Mouse (Mus musculus) right cerebral cortex, postnatal 25 days (tissue): ENCODE data around the gene Prdx5.

Source experiments
- DNase-seq: peaks from one replicate; pipeline ENCODE4 v3.0.0; 2022

The Prdx5 gene

GRCm38 (mm10) chr19:6936299-6936698 is 26.4 kb upstream of the Prdx5 start:
- DNase-seq, result no peak

GRCm38 (mm10) chr19:6934195-6934977 is 24.5 kb upstream of the Prdx5 start, which contains the start of gene Kcnk4:
Gene Kcnk4 (minus strand): TSS chr19:6934515.
- no peak for DNase-seq

- DNase-seq, result peak; percentile 61
Measured at GRCm38 (mm10) chr19:6933436-6934194, 23.7 kb upstream of the Prdx5 start.

GRCm38 (mm10) chr19:6933102-6933435 is 23.2 kb upstream of the Prdx5 start:
- no peak for DNase-seq

GRCm38 (mm10) chr19:6932018-6932417 is 22.1 kb upstream of the Prdx5 start:
- DNase-seq, result no peak

GRCm38 (mm10) chr19:6931002-6931401 is 21.1 kb upstream of the Prdx5 start:
- DNase-seq, result no peak

- no peak for DNase-seq
Measured at GRCm38 (mm10) chr19:6928080-6928479, 18.2 kb upstream of the Prdx5 start.

- no peak for DNase-seq
Measured at GRCm38 (mm10) chr19:6926559-6927255, 16.8 kb upstream of the Prdx5 start.

GRCm38 (mm10) chr19:6925611-6926329 is 15.9 kb upstream of the Prdx5 start:
- no peak for DNase-seq

- DNase-seq, result no peak
Measured at GRCm38 (mm10) chr19:6925307-6925573, 15.3 kb upstream of the Prdx5 start, which contains the start of gene Catsperz. Gene Catsperz (minus strand): TSS chr19:6925380.

GRCm38 (mm10) chr19:6924461-6925306 is 14.8 kb upstream of the Prdx5 start:
- peak; percentile 80 for DNase-seq

- DNase-seq, result no peak
Measured at GRCm38 (mm10) chr19:6922901-6923735, 13.2 kb upstream of the Prdx5 start.

- peak; percentile 100 for DNase-seq
Measured at GRCm38 (mm10) chr19:6921647-6922567, 12.0 kb upstream of the Prdx5 start, which contains the start of gene Esrra. Gene Esrra (minus strand): TSS chr19:6921813.

- no peak for DNase-seq
Measured at GRCm38 (mm10) chr19:6920741-6921636, 11.1 kb upstream of the Prdx5 start.

- no peak for DNase-seq
Measured at GRCm38 (mm10) chr19:6919876-6920740, 10.2 kb upstream of the Prdx5 start.

- DNase-seq, result no peak
Measured at GRCm38 (mm10) chr19:6919431-6919830, 9.5 kb upstream of the Prdx5 start.

GRCm38 (mm10) chr19:6918321-6918720 is 8.4 kb upstream of the Prdx5 start:
- DNase-seq, result no peak

- DNase-seq, result no peak
Measured at GRCm38 (mm10) chr19:6916496-6916895, 6.6 kb upstream of the Prdx5 start.
